Mouse (Mus musculus) adrenal gland, adult 18-20 months (tissue): ENCODE data around the gene Spata25. TPM values are rescaled to one million over a fixed set of nuclear protein-coding genes. Genes with fewer than 3 reads are reported as not detected.
"Not testable (repeated sequence)": the region's sequence is repeated elsewhere in the genome, so short reads cannot be mapped to it uniquely, and the experiment has no call there.

Experiments used
- DNase-seq, 2 experiments: peaks; one replicate each; pipeline ENCODE4 v3.0.0; 2021 to 2022; ENCODE audit warnings: low spot score in 2 of 2
- total RNA-seq, 2 experiments: library from RNA; stranded (reverse); gene quantifications; 1 replicate in 1 of 2; 2 replicates in 1 of 2; pipeline ENCODE4 v1.2.3; 2021

Spata25 gene
- total RNA-seq, 2 experiments from 2014 or later, result not detected

GRCm38 (mm10) chr2:164813557-164813956, 14.8 kb downstream of the Spata25 start:
- DNase-seq, result no peak

DNA sequence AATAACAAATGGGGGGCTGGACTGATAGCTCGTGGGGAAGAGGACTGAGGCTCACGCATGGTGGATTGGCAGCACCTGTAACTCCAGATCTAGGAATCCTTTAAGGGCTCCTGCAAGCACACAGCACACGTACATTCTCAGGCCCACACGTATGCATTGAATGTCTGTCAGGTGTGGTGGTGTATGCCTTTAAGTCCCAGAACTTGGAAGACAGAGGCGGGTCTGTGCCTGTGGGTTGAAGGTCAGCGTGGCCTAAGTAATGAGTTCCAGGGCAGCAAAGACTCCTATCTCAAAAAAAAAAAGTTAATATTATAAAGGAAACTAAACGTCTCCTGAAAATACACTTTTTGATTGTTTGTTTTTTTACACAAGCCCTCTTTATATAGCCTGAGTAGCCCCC, 21.7 kb downstream of the Spata25 start:
- no peak for DNase-seq

- no peak for DNase-seq
Observed at GRCm38 (mm10) chr2:164805332-164805718, 23.0 kb downstream of the Spata25 start.

GRCm38 (mm10) chr2:164804533-164805331, 23.6 kb downstream of the Spata25 start, which contains the start of the genes Acot8 and Zswim3:
Gene Acot8 (minus strand): TSS chr2:164804882.
Gene Zswim3 (plus strand): TSS chr2:164805098.
- peak; percentile 95 to 97 for DNase-seq

- DNase-seq, result no peak
Observed at GRCm38 (mm10) chr2:164803921-164804313, 24.4 kb downstream of the Spata25 start.

DNA sequence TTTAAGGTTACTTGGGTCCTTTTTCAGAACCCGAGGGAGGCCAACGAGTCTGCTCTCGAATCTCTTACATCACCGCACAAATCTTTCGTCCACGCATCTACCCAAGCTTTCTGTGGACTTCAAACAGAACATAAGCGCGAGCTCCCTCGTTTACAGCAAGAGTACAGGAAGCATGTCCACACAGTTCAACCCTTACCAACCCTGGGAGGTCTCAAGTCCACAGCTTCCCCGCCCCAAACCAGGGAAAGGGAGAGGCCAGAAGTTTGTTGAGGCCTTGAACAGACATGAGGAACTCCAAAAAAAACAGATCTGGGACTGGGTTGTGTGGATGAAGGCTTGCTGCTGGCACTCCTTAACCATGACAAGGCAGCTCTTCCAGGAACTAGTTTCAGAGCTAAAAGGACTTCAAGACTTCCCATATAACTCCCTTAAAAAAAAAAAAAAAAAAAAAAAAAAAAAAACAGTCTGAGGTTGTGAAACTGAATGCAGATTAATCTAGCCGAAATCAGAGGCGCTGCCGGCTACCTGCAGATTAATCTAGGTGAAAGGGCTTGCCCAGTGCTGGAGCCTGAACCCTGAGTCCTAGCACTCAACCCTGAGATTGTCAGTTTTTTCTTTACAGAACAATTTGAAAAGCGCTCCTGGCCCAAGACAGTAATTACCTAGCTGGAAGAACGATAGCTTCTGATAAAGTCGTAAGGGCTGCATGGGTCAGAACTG, 25.0 kb downstream of the Spata25 start:
- DNase-seq, result no peak

DNA sequence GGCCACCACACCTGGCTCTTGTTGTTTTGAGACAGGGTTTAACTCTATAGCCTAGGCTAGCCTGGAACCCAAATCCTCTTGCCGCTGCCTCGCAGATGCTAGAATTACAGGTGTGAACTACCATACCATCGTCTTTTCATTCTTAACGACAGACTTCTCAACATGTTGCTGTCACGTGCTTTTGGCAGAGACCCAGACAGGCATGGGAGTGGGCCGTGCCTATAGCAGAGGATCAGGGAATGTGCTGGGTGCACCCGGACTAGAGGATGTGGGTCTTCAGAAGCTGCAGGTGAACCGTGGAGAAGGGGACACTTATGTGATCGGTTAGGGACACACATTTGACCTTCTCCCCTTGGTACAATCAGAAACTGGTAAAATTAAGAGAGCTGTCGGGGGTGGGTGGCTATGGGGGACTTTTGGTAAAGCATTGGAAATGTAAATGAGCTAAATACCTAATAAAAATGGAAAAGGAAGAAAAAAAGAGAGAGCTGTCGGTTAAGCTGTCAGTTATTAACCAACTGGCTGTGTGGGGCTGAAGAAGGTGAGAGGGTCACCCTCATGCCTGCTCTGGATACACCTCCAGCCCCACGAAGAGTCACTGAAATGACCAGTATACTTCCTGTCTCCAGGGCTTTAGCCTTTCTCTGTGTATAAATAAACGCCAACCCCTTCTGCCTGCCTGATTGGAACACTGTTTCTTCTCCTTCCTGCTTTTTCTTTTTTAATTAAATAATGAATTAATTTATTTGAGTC, 27.9 kb downstream of the Spata25 start:
- DNase-seq, result no peak

DNA sequence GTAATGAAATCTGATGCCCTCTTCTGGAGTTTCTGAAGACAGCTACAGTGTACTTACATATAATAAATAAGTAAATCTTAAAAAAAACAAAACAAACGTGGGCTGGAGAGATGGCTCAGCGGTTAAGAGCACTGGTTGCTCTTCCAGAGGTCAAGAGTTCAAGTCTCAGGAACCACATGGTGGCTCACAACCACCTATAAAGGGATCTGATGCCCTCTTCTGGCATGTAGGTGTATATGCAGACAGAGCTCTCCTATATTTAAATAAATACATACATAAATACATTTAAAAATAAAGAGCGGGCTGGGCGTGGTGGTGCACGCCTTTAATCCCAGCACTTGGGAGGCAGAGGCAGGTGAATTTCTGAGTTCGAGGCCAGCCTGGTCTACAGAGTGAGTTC, 29.8 kb downstream of the Spata25 start:
- DNase-seq, result not testable (repeated sequence)

DNA sequence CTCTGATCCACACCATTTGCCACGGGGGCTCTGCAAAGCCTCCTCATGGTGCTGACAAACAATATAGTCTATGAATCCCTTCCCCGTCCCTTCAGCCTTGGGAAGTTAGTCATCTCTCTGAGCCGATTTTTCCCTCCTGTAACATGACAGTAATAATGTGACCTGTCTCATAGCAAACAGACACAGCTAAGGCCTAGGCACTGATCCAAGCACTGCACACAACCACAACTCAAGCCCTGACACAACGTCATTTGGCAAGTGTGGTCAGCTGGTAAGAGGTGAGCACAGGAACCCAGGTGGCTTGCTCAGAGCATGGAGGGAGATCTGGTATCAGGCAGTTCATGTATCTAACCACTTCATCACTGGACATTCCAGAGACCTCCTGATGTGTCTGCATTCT, 32.5 kb downstream of the Spata25 start:
- DNase-seq, result no peak

DNA sequence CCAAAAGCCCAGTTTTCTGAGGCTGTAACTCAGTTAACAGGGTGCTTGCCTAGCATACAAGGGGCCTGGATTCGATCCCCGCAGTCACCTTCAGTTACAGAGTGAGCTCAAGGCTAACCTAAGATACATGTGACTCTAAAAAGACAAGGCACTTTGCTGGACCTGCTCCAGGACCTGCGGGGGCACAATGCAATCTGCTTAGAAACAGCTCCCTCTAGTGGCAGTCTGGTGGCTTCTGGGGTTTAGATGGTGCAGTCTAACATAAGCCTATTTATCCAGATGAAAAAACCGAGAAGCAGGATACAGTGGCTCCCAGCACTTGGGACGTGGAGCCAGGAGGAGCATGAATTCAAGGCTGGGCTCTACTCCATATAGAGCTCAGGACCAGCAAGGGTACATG, 34.0 kb downstream of the Spata25 start:
- peak; percentile 72 to 82 for DNase-seq

DNA sequence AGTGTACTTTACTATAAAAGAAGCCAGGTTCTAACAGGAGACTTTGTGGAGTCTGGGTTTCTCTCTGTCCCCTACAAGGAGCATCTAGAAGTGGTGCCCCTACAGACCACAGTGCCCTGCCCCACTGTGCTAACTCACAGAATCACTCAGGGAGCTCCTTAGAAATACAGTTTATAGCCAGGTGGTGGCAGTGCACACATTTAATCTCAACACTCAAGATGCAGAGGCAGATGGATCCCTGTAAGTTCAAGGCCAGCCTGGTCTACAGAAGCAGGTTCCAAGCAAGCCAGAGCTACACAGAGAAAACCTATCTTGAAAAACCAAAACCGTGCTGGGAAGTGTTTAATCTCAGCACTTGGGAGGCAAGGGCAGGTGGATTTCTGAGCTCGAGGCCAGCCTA, 34.6 kb downstream of the Spata25 start:
- DNase-seq, result no peak

GRCm38 (mm10) chr2:164793236-164793635, 35.1 kb downstream of the Spata25 start:
- peak in 1 of 2 experiments; percentile 59 for DNase-seq

DNA sequence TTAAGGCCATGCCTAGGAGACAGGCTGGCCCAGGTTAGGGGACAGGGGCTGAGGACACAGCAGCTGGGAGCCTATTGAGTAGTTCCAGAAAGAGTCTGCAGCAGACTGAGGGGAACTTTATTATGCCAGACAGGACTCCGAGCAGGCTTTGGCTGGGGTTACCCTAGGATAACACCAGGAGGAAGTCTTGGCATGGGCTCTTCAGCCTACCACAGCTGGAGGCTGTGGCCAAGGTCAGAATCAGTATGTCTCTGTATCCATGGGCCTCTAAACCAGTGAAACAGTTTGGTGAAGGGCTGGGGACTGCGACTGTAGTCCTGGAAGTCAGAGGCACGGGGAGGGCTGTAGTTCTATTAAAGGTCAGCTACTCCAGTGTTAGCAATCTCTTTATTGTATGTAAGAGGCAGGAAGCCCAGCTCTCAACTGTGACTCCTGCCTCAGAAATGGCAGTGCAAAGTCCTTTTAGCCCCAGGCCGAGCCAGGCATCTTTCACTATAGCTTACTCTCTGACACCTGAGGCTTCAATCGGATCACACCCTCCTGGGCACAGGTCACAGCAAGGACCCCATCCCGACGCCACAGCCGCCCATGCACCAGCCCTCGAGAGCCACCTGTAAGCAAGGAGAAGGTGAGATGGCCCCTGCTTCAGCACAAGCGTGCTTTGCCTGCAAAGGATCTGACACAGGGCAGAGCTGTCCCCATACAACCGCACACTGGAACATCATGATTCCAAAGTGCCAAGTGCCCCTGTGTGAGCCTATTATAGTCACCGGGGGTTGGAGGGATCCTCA, 35.7 kb downstream of the Spata25 start:
- peak in 1 of 2 experiments; percentile 27 for DNase-seq

GRCm38 (mm10) chr2:164791841-164792261, 36.5 kb downstream of the Spata25 start:
- no peak for DNase-seq

DNA sequence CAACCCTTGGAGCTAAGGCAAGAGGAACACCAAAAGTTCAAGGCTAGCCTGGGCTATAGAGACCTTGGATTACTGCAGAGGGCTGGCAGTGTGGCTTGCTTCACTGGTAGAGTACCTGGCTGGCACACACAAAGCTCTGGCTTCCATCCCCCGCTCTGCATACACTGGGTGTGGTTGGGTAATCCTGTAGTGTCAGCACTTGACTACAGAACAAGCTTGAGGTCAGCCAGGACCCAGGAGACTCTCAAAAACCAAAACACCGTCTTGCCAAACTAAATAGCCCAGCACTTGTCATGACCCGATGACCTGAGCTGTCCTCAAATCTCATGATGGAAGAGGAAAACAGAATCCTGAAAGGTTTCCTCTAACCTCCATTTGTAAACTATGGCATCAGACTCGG, 37.9 kb downstream of the Spata25 start:
- no peak for DNase-seq

GRCm38 (mm10) chr2:164788411-164788810, 39.9 kb downstream of the Spata25 start:
- no peak for DNase-seq

- DNase-seq, result no peak
Observed at GRCm38 (mm10) chr2:164787779-164788178, 40.6 kb downstream of the Spata25 start.

DNA sequence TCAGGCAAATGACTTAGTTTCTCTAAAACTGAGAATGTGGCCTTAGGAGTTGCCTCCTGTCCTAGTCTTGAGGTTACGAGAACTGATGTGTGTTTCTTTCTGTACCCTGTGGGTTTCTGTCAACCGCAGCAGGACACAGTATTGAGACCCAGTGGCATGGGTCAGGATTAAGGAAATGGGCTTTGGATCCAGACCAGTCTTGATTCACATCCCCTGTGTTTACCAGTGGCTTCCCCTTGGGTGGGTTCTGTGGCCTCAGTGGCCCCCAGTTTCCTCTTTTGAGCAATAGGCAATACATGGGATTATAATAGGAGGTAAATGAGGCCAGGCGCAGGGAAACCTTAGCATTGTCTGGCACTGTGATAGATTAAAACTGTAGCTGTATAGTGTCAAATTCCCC, 41.3 kb downstream of the Spata25 start:
- no peak for DNase-seq

DNA sequence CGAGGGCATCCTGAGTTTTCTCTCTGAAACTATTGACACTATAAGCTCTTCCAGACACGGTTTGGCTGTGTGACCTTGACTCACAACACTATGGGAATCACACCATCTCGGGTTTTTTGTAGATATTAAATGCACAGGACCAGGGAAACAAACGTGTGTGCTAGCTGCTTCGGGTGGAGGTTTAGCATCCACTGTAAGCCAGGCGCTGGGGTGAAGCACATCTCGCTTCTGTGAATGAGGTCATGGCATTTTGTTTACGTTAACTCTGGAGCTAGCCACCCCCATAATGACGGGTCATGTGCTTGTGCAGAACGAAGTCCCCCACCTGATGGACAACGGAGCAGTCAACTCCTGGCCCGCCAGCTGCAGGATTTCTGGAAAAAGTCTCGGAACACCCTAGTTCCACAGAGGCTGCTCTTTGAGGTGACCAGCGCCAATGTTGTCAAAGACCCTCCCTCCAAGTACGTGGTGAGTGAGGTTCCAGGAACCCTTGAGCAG, 41.9 kb downstream of the Spata25 start:
- no peak for DNase-seq
